Mouse (Mus musculus) intestine, embryonic 14.5 days (tissue): ENCODE measurements around the gene Tmem182. TPM values are rescaled to one million over a fixed set of nuclear protein-coding genes. Genes with fewer than 3 reads are reported as not detected.

Experiments used
- ATAC-seq: fragments of 200-750 bp; cut with Nextera tagmentation; replicated peaks from 2 replicates; pipeline ENCODE4 v1.8.0; 2017; ENCODE audit warnings: low read depth, moderate number of reproducible peaks, moderate TSS enrichment, moderate library complexity; ENCODE audit not compliant: low FRiP score, low TSS enrichment
- DNase-seq: peaks from one replicate; pipeline ENCODE4 v3.0.0-alpha.2; 2018; ENCODE audit warnings: low spot score
- H3K27ac ChIP-seq: fragments of 300-500 bp; sonication (generic); 2 replicates; pipeline ENCODE4 v1.5.1; 2014; ENCODE audit warnings: low read depth, mild to moderate bottlenecking, control low read depth
- H3K27me3 ChIP-seq: fragments of 300-500 bp; sonication (generic); replicated peaks from 2 replicates; pipeline ENCODE4 v1.6.1; 2014; ENCODE audit warnings: low read length, control low read depth; ENCODE audit not compliant: control insufficient read depth, insufficient read depth
- H3K36me3 ChIP-seq: fragments of 300-500 bp; sonication (generic); 2 replicates; pipeline ENCODE4 v1.6.1; 2014; ENCODE audit warnings: low read length, control low read depth; ENCODE audit not compliant: control insufficient read depth, insufficient read depth
- H3K4me1 ChIP-seq: fragments of 300-500 bp; sonication (generic); replicated peaks from 2 replicates; pipeline ENCODE4 v1.6.1; 2014; ENCODE audit warnings: low read length, control low read depth, mixed read lengths; ENCODE audit not compliant: control insufficient read depth, insufficient read depth
- H3K4me2 ChIP-seq: fragments of 300-500 bp; sonication (generic); 2 replicates; pipeline ENCODE4 v1.6.1; 2014; ENCODE audit warnings: low read length
- H3K4me3 ChIP-seq: fragments of 300-500 bp; sonication (generic); 2 replicates; pipeline ENCODE4 v1.5.1; 2014; ENCODE audit warnings: low read depth, low read length, control low read depth, mixed read lengths
- H3K9ac ChIP-seq: fragments of 300-500 bp; sonication (generic); 2 replicates; pipeline ENCODE4 v1.6.1; 2014; ENCODE audit warnings: mild to moderate bottlenecking, low read length
- H3K9me3 ChIP-seq: fragments of 300-500 bp; sonication (generic); 2 replicates; pipeline ENCODE4 v1.6.1; 2016; ENCODE audit warnings: low read length, control low read depth; ENCODE audit not compliant: control insufficient read depth
- WGBS: fragments of 180-500 bp; shearing (Covaris S2); extraction: QIAGEN DNeasy Blood & Tissue Kit; methylation state at CpG from one replicate; pipeline ENCODE4 v1.1.7; 2014; 5-methylcytosine and 5-hydroxymethylcytosine counted together
- polyA plus RNA-seq: library from polyadenylated mRNA; unstranded; fragments of >200 nt; fragmentation: Nextera tagmentation; extraction: Ambion mirVana; gene quantifications from 2 replicates; pipeline ENCODE4 v1.2.1, GENCODE M21; 2014

The Tmem182 gene
- polyA plus RNA-seq, 1 experiment from 2014 or later = 0.19 TPM

DNA sequence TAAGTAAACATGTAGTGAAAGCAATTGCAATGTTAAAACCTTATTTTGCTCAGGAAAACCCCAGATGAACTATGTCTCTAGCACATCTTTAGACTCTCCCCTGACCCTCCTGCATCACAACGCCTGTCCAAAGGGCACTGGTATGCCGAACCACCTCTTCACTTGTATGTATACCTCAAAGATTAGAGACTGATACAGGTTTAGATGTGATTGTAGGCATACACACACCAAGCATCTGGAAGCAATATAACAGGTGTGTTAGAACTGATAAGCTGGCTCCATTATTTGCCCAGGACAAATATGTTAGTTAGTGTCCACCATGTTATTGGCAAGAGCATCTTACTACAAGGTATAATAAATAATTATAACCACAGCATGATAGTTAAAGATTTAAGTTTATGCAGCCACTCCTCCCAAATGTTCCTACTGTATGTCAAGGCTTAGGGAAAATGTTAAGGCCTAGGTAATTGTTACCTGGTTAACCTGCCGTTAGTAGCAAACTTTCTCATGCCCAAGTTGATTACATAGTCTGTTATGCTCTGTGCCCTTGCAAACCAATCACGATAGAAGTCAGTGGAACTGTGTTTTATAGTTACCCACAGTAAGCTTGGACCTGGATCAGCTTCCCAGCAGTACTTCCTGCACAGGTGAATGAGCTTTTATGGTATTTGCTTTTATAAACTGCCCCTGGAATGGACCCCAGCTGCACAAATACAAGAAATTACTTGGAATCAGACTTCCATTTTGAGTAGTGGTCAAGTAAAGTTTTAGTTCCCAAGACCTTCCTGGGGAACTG lies 25.5 kb downstream of the Tmem182 start:
- no peaks in the 10 kb centered on the region for H3K27me3 ChIP-seq
- ATAC-seq (0 out of 2 replicates have a peak, but pooled peaks have one; percentile 43), DNase-seq (no peak)
- WGBS = 74% methylated on average over 4 of the region's 4 CpGs
- H3K36me3 ChIP-seq = no peaks in the 10 kb centered on the region
- no peak overlapping the region for H3K27ac ChIP-seq
- no peak overlapping the region for H3K4me2 ChIP-seq
- H3K4me1 ChIP-seq = no peaks in the 10 kb centered on the region
- H3K9ac ChIP-seq = no peak overlapping the region
- H3K4me3 ChIP-seq = no peak overlapping the region
- H3K9me3 ChIP-seq = no peaks in the 10 kb centered on the region

GRCm38 (mm10) chr1:40835468-40835867 lies 30.1 kb downstream of the Tmem182 start:
- Histone ChIP-seq H3K36me3 (no peaks in the 10 kb centered on the region), H3K27ac (no peak overlapping the region), H3K9ac (no peak overlapping the region), H3K27me3 (no peaks in the 10 kb centered on the region), H3K4me2 (no peak overlapping the region), H3K9me3 (no peaks in the 10 kb centered on the region), H3K4me3 (no peak overlapping the region), H3K4me1 (no peaks in the 10 kb centered on the region)
- ATAC-seq (no peak), DNase-seq (no peak)
- WGBS = 84% methylated on average over 4 of the region's 4 CpGs

DNA sequence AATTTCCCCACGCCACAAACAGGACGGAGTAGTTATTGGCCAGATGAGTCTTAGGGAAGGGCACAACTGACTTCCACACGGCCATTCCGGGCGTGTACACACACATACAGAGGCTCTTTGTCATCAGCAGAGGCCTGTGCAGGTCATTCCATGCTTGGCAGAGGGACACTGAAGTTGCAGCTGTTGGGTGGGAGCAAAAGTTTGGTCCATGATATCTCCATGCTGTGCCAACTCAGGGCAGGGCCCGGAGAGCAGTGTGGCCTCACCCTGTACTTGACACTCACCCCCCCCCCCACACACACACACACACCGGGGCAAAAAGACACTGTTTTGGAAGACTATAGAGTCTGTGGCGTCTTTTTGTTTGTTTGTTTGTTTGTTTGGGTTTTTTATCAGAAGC lies 35.2 kb downstream of the Tmem182 start:
- H3K4me1 ChIP-seq = no peaks in the 10 kb centered on the region
- H3K27ac ChIP-seq = no peak overlapping the region
- H3K27me3 ChIP-seq = no peaks in the 10 kb centered on the region
- H3K36me3 ChIP-seq = no peaks in the 10 kb centered on the region
- ATAC-seq = no peak
- no peak overlapping the region for H3K4me3 ChIP-seq
- no peak for DNase-seq
- H3K9ac ChIP-seq = no peak overlapping the region
- 80% methylated on average over 8 of the region's 8 CpGs for WGBS
- no peaks in the 10 kb centered on the region for H3K9me3 ChIP-seq
- no peak overlapping the region for H3K4me2 ChIP-seq

DNA sequence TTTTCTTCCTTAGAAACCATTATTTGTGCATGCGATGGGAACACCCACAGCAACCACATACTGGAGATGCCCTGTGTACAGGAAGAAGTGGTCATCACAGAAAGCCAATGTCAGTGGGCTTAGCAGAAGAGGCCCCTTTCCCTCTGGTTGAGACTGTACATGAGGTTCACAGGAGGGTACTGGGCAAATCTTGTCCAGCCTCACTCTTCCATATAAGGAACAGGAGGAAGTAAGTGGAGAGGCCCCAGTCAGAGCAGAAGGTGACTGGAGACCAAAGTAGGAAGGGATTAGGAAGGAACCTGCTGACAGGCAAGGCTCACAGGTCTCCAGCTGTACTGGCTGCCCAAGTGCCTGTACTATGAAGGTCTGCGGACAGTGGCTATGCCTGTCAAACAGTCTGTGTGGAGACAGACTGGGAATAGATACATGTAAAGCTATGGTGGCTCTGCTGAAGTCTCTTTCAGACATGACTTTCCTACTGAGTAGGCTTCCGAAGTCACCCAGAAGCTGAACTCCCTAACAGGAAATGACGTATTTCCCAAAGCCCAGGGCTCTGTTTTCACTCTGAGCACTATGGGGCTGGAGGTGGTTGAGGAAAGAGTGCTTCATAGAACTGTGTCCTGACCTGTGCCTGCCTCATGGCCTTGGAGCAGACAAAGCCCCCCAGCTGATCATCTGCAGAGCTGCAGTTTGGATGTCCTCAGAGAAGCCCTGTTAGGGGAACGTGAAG lies 35.8 kb downstream of the Tmem182 start:
- H3K9ac ChIP-seq = no peak overlapping the region
- no peak for DNase-seq
- 83% methylated on average over 5 of the region's 5 CpGs for WGBS
- H3K4me2 ChIP-seq = no peak overlapping the region
- no peaks in the 10 kb centered on the region for H3K9me3 ChIP-seq
- H3K4me3 ChIP-seq = no peak overlapping the region
- no peaks in the 10 kb centered on the region for H3K4me1 ChIP-seq
- H3K27ac ChIP-seq = no peak overlapping the region
- H3K36me3 ChIP-seq = no peaks in the 10 kb centered on the region
- H3K27me3 ChIP-seq = no peaks in the 10 kb centered on the region
- no peak for ATAC-seq

DNA sequence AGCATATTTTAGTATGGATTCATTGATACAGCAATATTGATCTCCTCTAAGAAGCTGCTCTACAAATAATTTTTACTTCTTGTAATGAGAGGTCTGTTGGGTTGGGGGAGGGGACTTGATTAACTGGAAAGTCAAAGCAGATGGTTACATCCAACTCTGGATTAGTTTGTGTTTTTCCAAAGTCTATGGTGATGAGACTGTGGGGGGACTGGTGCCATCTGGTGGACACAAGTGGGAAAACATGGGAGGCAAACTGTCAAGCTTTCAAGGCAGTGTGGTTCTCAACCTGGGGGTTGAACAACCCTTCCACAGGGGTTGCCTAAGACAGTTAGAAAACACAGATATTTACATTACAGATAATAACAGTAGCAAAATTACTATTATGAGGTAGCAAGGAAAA lies 39.2 kb downstream of the Tmem182 start:
- H3K9ac ChIP-seq = no peak overlapping the region
- ATAC-seq = no peak
- no peaks in the 10 kb centered on the region for H3K9me3 ChIP-seq
- H3K27ac ChIP-seq = no peak overlapping the region
- H3K27me3 ChIP-seq = no peaks in the 10 kb centered on the region
- peak; percentile 78 for DNase-seq
- no peaks in the 10 kb centered on the region for H3K4me1 ChIP-seq
- H3K36me3 ChIP-seq = no peaks in the 10 kb centered on the region
- H3K4me2 ChIP-seq = no peak overlapping the region
- H3K4me3 ChIP-seq = no peak overlapping the region

GRCm38 (mm10) chr1:40847196-40847938 lies 42.0 kb downstream of the Tmem182 start:
- DNase-seq (no peak), ATAC-seq (no peak)
- H3K9me3 ChIP-seq = no peaks in the 10 kb centered on the region
- no peak overlapping the region for H3K4me3 ChIP-seq
- H3K27ac ChIP-seq = no peak overlapping the region
- no peak overlapping the region for H3K4me2 ChIP-seq
- no peaks in the 10 kb centered on the region for H3K4me1 ChIP-seq
- WGBS = 54% methylated on average over 2 of the region's 2 CpGs
- no peak overlapping the region for H3K9ac ChIP-seq
- H3K27me3 ChIP-seq = no peaks in the 10 kb centered on the region
- no peaks in the 10 kb centered on the region for H3K36me3 ChIP-seq

GRCm38 (mm10) chr1:40851286-40851685 lies 45.9 kb downstream of the Tmem182 start:
- Histone ChIP-seq H3K9me3 (no peaks in the 10 kb centered on the region), H3K27me3 (no peaks in the 10 kb centered on the region)

GRCm38 (mm10) chr1:40855268-40855667 lies 49.9 kb downstream of the Tmem182 start:
- DNase-seq = no peak

More at GRCm38 (mm10) chr1:40851286-40851685, 45.9 kb downstream of the Tmem182 start:
- ATAC-seq = no peak
- Histone ChIP-seq H3K36me3 (no peaks in the 10 kb centered on the region), H3K4me3 (no peak overlapping the region), H3K4me1 (no peaks in the 10 kb centered on the region), H3K9ac (no peak overlapping the region), H3K4me2 (no peak overlapping the region), H3K27ac (no peak overlapping the region)
- DNase-seq = no peak

More at GRCm38 (mm10) chr1:40855268-40855667, 49.9 kb downstream of the Tmem182 start:
- no peaks in the 10 kb centered on the region for H3K36me3 ChIP-seq
- H3K4me1 ChIP-seq = no peaks in the 10 kb centered on the region
- no peaks in the 10 kb centered on the region for H3K27me3 ChIP-seq
- no peak overlapping the region for H3K4me2 ChIP-seq
- H3K9ac ChIP-seq = no peak overlapping the region
- ATAC-seq = no peak
- H3K27ac ChIP-seq = no peak overlapping the region
- no peaks in the 10 kb centered on the region for H3K9me3 ChIP-seq
- WGBS = 76% methylated on average over 1 of the region's 1 CpGs
- H3K4me3 ChIP-seq = no peak overlapping the region
